Mouse (Mus musculus): ENCODE measurements around the gene St6galnac5. TPM values are rescaled to one million over a fixed set of nuclear protein-coding genes. Genes with fewer than 3 reads are reported as not detected.

St6galnac5 gene
- polyA plus RNA-seq, 1 experiment from 2014 or later, result 1.5 TPM

DNA sequence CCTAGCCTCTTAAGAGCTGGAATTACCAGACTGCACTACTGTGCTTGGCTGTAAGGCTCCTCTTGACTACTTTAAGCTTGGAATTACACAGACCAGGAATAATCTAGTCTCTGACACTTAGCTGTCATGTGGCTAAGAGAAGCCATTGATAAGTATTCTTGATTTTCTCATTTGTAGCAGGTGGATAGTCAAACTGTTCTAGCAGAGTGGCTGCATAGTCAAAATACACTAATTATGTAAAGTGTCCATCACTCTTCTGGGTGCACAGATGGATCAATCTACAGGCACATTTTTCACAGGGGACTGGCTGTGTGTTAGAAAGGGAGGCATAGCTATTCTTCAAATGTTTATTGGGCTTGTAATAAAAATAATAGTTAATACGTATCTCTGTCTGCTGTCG is 8.7 kb upstream of the St6galnac5 start:
- Histone ChIP-seq H3K9me3 (replicated peaks; ENCODE audit: control insufficient read depth, low read length) (no peaks in the 10 kb centered on the region), H3K4me2 (ENCODE audit: low read depth, low read length) (no peak overlapping the region), H3K36me3 (ENCODE audit: control insufficient read depth, insufficient read depth, low read length) (no peaks in the 10 kb centered on the region), H3K27ac (ENCODE audit: low read length) (no peak overlapping the region), H3K4me3 (replicated peaks; ENCODE audit: low read length) (no peak overlapping the region), H3K9ac (ENCODE audit: low read length) (no peak overlapping the region), H3K4me1 (ENCODE audit: control insufficient read depth, insufficient read depth, low read length) (no peaks in the 10 kb centered on the region), H3K27me3 (ENCODE audit: control insufficient read depth, insufficient read depth, low read length) (no peaks in the 10 kb centered on the region)
- 68% methylated on average over 2 of the region's 2 CpGs for WGBS
- no peak for ATAC-seq (ENCODE audit: insufficient read depth, low FRiP score)

DNA sequence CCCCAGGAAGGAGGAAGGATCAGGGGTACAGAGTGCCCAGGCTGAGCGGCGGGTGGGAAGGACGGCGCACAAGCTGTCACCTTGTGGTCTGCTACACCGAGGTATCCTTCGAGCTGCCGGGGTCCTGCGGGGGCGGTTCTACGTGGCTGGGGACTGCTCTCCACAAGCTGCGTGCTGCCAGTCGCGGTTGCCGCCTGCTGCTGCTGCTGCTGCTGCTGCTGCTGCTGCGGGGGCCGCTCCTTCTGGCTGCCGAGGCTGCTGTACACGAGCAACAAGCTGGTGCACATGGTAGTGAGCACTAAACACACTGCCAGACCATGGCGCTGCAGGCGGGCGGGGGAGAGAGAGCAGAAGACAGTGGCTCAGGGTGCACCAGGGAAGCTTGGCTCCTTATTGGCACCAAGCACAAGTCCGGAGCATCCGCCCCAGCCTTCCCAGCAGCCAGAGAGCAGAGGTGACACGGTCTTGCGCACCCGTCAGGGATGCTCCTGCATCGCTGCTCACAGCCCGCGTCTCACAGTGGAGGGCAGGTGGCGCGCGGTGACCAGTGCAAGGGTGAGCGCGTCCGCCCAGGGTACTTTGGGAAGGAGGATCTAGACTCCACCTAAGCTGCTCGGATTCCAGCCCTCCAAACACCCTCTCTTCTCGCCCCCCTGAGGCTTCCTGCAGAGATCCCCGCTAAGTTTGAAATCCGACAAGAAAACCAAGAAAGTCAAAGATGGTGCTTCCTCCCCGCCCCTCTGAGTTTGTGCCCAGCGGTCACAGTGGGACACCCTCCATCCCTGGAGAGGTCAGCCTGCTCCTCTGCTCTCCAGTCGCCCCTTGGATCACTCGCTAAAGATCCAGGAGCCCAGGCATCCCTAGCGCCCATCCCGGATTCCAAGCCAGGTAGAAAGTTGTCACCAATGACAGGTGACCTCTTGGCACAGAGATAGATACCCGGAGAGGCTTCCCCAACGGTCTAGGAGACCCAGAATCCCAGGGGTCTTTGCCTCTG is 770 bp downstream of the St6galnac5 start:
- Histone ChIP-seq H3K4me1 (ENCODE audit: control insufficient read depth, insufficient read depth, low read length) (peaks cover 13% of the 10 kb centered on the region), H3K36me3 (ENCODE audit: control insufficient read depth, insufficient read depth, low read length) (no peaks in the 10 kb centered on the region), H3K9me3 (replicated peaks; ENCODE audit: control insufficient read depth, low read length) (no peaks in the 10 kb centered on the region), H3K4me2 (ENCODE audit: low read depth, low read length) (peak overlapping the region; percentile 56), H3K27ac (ENCODE audit: low read length) (no peak overlapping the region), H3K27me3 (ENCODE audit: control insufficient read depth, insufficient read depth, low read length) (peaks cover 28% of the 10 kb centered on the region), H3K4me3 (replicated peaks; ENCODE audit: low read length) (peak overlapping the region; percentile 46), H3K9ac (ENCODE audit: low read length) (peak overlapping the region; percentile 48; the same call in 1 of the 2 replicates)
- ATAC-seq (ENCODE audit: insufficient read depth, low FRiP score), result peak; percentile 37; the same call in 1 of the 2 replicates
- under 1% methylated on average over 47 of the region's 47 CpGs for WGBS

DNA sequence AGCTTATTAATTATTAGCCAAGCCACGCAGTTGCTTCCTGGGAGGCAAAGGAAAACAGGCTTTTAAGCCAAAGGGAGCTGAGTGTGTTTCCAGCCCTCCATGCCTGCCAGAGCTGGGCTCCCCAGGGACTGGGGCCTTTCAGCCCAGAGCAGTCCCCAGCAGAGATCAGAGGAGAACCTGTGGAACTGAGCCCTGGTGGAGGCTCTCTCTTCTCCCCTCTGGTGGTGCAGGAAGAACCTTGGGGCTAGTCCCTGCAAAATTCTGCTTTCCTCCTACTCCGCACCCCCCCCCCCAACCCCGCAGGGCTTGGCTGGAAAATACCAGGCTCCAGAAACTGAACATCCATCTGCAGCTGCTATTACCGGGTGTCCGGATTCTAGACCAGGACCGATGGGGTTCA is 1.6 kb downstream of the St6galnac5 start:
- no peaks in the 10 kb centered on the region for H3K36me3 ChIP-seq (ENCODE audit: control insufficient read depth, insufficient read depth, low read length)
- H3K9ac ChIP-seq (ENCODE audit: low read length), result no peak overlapping the region
- H3K27ac ChIP-seq (ENCODE audit: low read length), result no peak overlapping the region
- peak overlapping the region; percentile 56; the same call in 1 of the 2 replicates for H3K4me2 ChIP-seq (ENCODE audit: low read depth, low read length)
- WGBS, result 10% methylated on average over 6 of the region's 6 CpGs
- peaks cover 28% of the 10 kb centered on the region for H3K27me3 ChIP-seq (ENCODE audit: control insufficient read depth, insufficient read depth, low read length)
- ATAC-seq (ENCODE audit: insufficient read depth, low FRiP score), result no peak
- H3K4me1 ChIP-seq (ENCODE audit: control insufficient read depth, insufficient read depth, low read length), result peaks cover 13% of the 10 kb centered on the region
- peak overlapping the region; percentile 46; the same call in 1 of the 2 replicates for H3K4me3 ChIP-seq (replicated peaks; ENCODE audit: low read length)
- no peaks in the 10 kb centered on the region for H3K9me3 ChIP-seq (replicated peaks; ENCODE audit: control insufficient read depth, low read length)

DNA sequence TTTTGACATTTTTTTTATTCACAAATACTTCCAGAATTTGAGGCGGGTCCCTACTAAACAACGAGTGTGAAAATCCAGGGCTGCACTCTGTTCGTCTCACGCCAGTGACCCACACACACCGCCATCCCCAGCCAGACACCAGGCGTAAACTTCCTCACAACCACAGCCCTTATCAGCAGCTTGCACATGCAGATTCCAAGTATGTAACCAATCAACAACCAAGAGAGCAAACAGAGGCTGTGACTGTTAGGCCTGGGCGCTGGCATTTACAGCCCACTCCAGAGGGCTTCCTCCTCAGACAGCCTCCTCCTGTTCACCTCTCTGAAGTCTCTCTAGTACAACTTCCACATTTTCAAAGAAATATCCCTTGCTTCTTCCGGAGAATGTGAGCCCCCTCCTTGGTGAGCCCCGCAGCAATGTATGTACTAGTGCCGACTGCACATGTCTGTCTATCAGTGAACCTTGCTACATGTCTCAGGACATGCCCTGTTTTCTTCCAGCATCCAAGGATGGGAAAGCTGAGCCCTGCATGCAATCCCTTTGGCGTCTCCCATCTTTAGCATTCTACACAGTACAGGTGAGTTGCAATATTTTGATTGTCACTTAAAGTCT is 2.5 kb downstream of the St6galnac5 start:
- Histone ChIP-seq H3K27ac (ENCODE audit: low read length) (no peak overlapping the region), H3K4me2 (ENCODE audit: low read depth, low read length) (no peak overlapping the region), H3K9ac (ENCODE audit: low read length) (no peak overlapping the region), H3K27me3 (ENCODE audit: control insufficient read depth, insufficient read depth, low read length) (peaks cover 28% of the 10 kb centered on the region), H3K36me3 (ENCODE audit: control insufficient read depth, insufficient read depth, low read length) (no peaks in the 10 kb centered on the region), H3K4me3 (replicated peaks; ENCODE audit: low read length) (no peak overlapping the region), H3K4me1 (ENCODE audit: control insufficient read depth, insufficient read depth, low read length) (peaks cover 13% of the 10 kb centered on the region), H3K9me3 (replicated peaks; ENCODE audit: control insufficient read depth, low read length) (no peaks in the 10 kb centered on the region)
- no peak for ATAC-seq (ENCODE audit: insufficient read depth, low FRiP score)
- 56% methylated on average over 11 of the region's 11 CpGs for WGBS

DNA sequence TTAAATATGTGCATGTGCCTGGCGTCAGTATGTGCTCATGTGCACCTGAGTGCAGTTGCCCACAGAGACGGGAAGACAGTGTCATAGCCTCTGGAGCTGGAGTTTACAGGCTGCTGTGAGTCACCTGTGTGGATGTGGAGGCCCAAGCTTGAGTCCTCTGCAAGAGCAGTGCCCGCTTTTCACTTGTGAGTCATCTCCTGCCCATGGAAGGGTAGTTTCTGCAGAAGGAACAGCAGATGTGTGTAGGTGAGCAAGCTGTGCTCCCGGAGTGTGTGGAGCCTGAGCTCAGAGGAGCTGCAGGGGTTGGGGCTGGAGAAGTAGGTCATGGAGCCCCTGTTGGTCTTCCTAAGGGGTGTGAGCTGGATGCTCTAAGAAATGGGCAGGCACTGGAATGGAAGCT is 10.7 kb downstream of the St6galnac5 start:
- Histone ChIP-seq H3K36me3 (ENCODE audit: control insufficient read depth, insufficient read depth, low read length) (no peaks in the 10 kb centered on the region), H3K27me3 (ENCODE audit: control insufficient read depth, insufficient read depth, low read length) (no peaks in the 10 kb centered on the region), H3K9me3 (replicated peaks; ENCODE audit: control insufficient read depth, low read length) (no peaks in the 10 kb centered on the region), H3K4me3 (replicated peaks; ENCODE audit: low read length) (no peak overlapping the region), H3K4me2 (ENCODE audit: low read depth, low read length) (no peak overlapping the region), H3K9ac (ENCODE audit: low read length) (no peak overlapping the region), H3K27ac (ENCODE audit: low read length) (no peak overlapping the region), H3K4me1 (ENCODE audit: control insufficient read depth, insufficient read depth, low read length) (no peaks in the 10 kb centered on the region)
- WGBS, result 77% methylated on average over 4 of the region's 4 CpGs
- no peak for ATAC-seq (ENCODE audit: insufficient read depth, low FRiP score)

DNA sequence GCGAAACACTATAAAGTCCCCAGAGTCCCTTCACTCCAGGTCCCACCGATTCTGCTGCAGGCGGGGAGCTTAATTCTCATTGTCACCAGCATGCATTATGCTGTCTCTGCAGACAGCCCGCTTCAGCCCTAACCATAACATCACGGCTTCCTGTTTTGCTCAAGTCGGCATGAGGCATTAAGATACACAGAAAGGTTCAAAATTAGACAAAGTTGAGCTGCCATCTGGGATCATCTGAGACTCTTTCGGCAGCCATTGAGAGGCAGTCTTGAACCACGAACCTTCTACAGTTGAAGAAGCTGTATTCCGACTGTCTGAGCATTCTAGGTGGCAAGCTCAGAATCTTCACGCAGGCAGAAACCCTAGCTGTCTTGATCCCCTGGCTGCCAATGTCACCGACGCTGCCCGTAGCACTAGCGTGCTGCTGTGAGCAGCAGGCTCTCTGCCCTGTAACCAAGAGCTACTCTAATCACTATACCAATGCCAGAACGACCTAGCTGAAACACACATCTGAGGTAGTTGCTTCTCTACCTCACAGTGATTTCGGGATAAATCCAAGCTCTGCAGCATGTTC is 12.2 kb downstream of the St6galnac5 start:
- Histone ChIP-seq H3K4me2 (ENCODE audit: low read depth, low read length) (no peak overlapping the region), H3K4me1 (ENCODE audit: control insufficient read depth, insufficient read depth, low read length) (no peaks in the 10 kb centered on the region), H3K36me3 (ENCODE audit: control insufficient read depth, insufficient read depth, low read length) (no peaks in the 10 kb centered on the region), H3K4me3 (replicated peaks; ENCODE audit: low read length) (no peak overlapping the region), H3K9me3 (replicated peaks; ENCODE audit: control insufficient read depth, low read length) (no peaks in the 10 kb centered on the region), H3K27ac (ENCODE audit: low read length) (no peak overlapping the region), H3K9ac (ENCODE audit: low read length) (no peak overlapping the region), H3K27me3 (ENCODE audit: control insufficient read depth, insufficient read depth, low read length) (no peaks in the 10 kb centered on the region)
- WGBS, result 61% methylated on average over 16 of the region's 16 CpGs
- no peak for ATAC-seq (ENCODE audit: insufficient read depth, low FRiP score)

DNA sequence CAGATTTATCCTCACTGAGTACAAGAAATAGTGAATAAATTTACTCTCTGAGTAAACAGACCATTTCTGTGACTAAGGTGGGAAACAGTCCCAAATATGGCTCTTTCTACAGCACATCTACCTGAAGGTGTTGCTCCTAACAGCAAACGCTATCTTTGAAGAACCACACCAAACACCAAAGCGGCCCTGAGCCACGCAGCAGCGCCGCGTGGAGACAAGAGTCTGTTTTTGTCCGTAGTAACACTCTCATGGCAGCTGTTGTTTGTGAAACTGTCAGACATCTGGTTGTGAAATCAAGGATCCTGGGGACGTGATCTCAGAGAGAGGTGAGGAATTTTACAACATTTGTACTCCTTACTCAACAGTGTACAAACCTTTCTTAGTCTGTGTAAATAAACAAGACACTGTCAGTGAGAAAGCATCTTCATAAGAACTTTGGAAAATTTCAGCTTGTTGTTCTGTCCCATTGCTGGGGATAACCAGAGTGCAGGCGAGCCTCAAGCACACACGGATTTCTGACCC is 20.1 kb downstream of the St6galnac5 start:
- Histone ChIP-seq H3K36me3 (ENCODE audit: control insufficient read depth, insufficient read depth, low read length) (no peaks in the 10 kb centered on the region), H3K4me2 (ENCODE audit: low read depth, low read length) (no peak overlapping the region), H3K9me3 (replicated peaks; ENCODE audit: control insufficient read depth, low read length) (no peaks in the 10 kb centered on the region), H3K9ac (ENCODE audit: low read length) (no peak overlapping the region), H3K4me1 (ENCODE audit: control insufficient read depth, insufficient read depth, low read length) (no peaks in the 10 kb centered on the region), H3K27me3 (ENCODE audit: control insufficient read depth, insufficient read depth, low read length) (no peaks in the 10 kb centered on the region), H3K27ac (ENCODE audit: low read length) (no peak overlapping the region), H3K4me3 (replicated peaks; ENCODE audit: low read length) (no peak overlapping the region)
- WGBS, result 64% methylated on average over 10 of the region's 10 CpGs
- no peak for ATAC-seq (ENCODE audit: insufficient read depth, low FRiP score)

DNA sequence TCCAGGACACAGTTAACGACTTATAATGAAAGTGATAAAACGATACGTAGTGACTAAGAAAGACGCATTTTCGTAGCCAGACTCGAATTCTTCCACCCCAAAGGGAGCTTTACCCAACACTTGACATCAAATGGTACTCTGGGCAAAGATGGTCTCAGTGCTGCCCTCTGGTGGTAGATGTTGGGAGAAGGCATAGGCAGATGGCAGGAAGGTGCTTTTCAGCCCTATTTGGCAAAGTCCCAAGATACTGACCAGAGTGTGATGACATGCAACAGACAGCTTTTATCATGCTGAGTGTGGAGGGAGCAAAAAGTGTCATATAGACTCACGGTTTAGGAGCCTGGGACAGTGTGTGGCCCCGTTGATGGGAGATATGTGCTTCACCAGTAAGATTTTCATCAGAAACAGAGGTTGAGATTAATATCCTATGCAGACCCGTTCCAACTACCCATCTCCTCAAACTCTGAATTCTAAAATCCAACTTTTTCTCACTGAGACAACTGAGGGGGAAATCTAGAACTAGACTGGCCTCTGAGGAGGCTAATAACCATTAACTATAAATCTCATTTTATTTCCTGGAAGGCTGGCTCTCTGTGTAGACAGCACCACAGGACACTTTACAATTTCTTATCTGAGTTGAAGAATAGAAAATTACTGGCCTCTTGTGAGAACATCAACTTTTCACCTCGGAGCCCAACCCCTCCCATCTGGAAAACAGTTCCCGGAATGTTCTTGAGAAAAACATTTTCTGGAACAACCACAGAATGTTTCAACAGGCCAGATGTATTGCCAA is 23.5 kb downstream of the St6galnac5 start:
- Histone ChIP-seq H3K4me3 (replicated peaks; ENCODE audit: low read length) (no peak overlapping the region), H3K4me2 (ENCODE audit: low read depth, low read length) (no peak overlapping the region), H3K36me3 (ENCODE audit: control insufficient read depth, insufficient read depth, low read length) (no peaks in the 10 kb centered on the region), H3K27me3 (ENCODE audit: control insufficient read depth, insufficient read depth, low read length) (no peaks in the 10 kb centered on the region), H3K27ac (ENCODE audit: low read length) (no peak overlapping the region), H3K9me3 (replicated peaks; ENCODE audit: control insufficient read depth, low read length) (no peaks in the 10 kb centered on the region), H3K9ac (ENCODE audit: low read length) (no peak overlapping the region), H3K4me1 (ENCODE audit: control insufficient read depth, insufficient read depth, low read length) (no peaks in the 10 kb centered on the region)
- no peak for ATAC-seq (ENCODE audit: insufficient read depth, low FRiP score)
- 56% methylated on average over 11 of the region's 11 CpGs for whole genome bisulfite sequencing
